Mouse (Mus musculus) R1 (cell line): ENCODE data around the gene Ndc1.

ENCODE experiments used
- DNase-seq: peaks from one replicate; pipeline ENCODE4 v3.0.0-alpha.2; 2018; ENCODE audit warnings: low read depth, low spot score

Gene Ndc1

GRCm38 (mm10) chr4:107442288-107442687, 74.7 kb downstream of the Ndc1 start:
- no peak for DNase-seq

DNA sequence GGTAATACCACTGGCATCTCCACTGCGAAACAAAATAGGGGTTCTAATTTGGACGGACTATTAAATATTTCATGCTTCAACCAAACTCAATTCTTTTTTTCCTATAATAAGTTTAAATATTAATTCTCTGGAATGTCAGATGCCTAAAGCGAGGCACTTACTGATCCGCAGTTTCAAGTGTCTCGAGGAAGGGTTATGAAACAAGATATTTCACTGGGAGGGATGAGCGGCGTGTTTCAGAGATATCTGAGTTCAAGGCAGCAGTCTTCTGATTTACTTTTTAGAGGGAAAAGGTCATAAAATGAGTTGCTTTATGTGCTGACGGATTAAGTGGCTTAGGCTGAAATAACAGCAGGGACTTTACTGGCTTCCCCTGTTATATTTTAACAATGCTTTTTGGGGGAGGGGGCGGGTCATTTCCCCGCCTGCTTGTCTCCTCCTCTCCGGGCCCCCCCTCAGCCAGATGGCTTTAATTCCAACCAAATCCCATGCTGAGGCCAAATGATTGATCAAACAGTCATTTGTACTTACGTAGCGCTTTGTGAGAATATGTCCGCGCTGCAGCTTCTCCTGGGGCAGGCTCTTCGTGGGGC, 75.4 kb downstream of the Ndc1 start:
- DNase-seq = no peak

GRCm38 (mm10) chr4:107443621-107444020, 76.0 kb downstream of the Ndc1 start:
- DNase-seq = no peak

GRCm38 (mm10) chr4:107448481-107448880, 80.9 kb downstream of the Ndc1 start:
- DNase-seq = no peak

DNA sequence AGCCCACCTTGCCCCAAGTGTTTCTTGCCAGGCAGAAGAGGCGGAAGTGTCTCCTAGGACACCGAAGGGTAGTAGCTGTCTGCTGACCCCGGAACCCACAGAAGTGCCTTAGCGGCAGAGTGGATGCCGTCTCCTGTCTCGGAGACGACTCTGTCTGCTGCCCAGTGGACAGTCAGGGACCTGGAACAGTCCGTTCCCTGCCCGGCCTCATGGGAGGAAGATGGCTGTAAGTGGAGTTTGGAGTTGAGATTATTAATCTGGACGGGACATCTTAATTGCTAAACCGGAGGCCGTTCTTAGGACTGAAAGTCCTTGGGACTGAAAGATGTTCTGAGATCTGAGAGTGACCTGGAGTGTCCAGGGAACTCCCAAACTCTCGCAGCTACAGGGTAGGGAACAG, 81.9 kb downstream of the Ndc1 start:
- no peak for DNase-seq

DNA sequence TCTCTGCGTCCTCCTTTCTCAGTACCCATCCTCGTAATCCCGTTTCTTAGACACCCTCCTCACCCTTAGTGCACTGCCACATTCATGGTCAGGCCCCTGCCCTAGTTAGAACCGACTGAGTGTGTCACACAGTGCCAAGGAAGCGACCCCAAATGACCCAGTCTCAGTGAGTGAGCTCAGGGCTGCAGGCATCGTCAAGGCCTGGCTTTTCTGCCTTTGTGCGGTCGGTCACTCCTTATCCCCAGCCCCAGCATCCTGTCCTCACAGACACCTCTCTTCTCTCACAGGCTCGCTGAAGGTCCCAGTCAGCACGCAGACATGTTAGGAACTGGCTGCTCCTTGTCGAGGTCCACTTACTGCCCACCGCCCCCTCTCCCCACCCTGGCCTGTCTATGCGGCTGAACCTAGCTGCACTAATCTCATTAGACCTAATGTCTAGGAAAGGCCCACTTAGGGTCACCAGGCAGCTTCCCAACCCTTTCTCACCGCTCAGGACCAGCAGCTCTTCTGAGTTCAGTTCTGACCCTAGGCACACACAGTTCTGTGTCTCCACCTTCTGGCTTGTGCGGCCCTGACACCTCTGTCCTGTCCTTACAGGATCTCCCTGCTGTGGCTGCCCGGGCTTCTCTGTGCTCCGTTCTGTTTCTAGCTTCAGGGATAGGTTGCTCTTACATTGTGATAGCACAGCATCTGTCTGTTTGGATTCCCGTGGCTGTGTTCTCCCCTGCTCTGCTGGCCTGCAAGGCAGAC, 84.9 kb downstream of the Ndc1 start:
- peak; percentile 23 for DNase-seq

DNA sequence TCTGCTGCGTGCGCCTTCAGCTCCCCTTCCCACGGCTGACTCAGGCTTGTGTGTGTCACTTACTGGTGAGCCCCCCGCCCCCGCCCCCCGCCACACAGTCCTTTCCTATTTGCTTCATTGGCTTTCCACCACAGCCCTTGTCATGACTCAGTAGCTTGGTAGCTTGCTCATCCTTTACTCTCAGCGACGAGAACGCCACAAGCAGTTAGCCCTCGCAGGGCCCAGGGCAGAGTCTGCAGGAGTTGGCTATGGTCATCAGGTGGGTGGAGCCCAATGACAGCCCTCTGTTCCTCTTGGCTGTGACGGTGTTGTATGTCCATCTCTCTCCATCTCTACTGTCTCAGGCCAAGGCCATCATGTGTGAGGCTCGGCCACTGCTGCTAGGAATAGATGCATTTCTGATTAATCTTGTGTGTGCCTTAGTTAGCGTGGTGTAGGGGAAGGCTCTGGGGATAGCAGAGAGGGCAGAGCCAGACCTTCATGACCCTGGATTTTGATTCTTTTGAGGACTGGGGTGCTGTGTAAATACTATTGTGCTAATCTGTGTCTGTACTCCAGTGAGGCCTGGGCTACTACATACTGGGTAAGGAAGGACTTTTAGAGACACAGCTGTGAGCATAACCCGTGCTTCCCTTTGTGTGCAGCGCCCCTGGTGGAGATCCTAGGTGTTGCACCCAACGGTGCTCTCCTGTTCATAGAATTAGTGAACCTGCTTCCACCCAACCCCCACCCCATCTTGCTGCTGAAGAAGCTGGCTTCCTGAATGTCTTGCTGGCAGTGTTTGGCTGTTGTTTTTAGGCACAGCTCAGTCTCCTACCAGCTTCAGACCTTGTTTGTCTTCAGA, 85.8 kb downstream of the Ndc1 start:
- peak; percentile 87 for DNase-seq

DNA sequence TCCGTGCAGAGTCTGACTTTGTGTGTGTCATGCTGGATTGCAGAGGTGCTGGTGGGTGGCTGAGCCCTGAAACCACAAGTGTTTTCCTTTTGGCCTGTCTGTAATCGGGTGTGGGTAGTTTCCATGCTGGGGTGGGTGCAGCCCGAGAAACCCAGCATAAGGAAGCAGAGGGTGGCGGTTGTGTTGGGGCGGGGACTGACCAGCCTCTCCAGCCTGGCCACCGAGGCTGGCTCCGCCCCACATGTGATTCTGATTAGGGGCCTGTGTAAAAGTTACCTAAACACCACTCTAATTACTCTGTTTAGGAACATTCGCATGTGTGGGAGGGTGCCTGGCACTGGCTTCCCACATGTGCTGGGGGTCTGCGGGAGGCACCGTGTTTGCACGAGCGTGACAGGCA, 90.0 kb downstream of the Ndc1 start:
- no peak for DNase-seq

- no peak for DNase-seq
Observed at GRCm38 (mm10) chr4:107458907-107459306, 91.3 kb downstream of the Ndc1 start.

- no peak for DNase-seq
Observed at GRCm38 (mm10) chr4:107459461-107459860, 91.9 kb downstream of the Ndc1 start.

GRCm38 (mm10) chr4:107460468-107460867, 92.9 kb downstream of the Ndc1 start:
- no peak for DNase-seq
